Mouse (Mus musculus) kidney, adult 2 months (tissue): ENCODE data around the gene Pnma1.

Source experiments
- CTCF ChIP-seq: fragments of 200-500 bp; conservative IDR thresholded peaks from 2 replicates; pipeline ENCODE4 v1.5.1; 2011; ENCODE audit warnings: low read depth, mild to moderate bottlenecking, control low read depth, low read length, moderate library complexity, mixed read lengths; ENCODE audit not compliant: insufficient read depth, insufficient read length
- POLR2A ChIP-seq: fragments of 200-500 bp; IDR thresholded peaks from one replicate; pipeline ENCODE4 v1.6.1; 2011; ENCODE audit warnings: low read depth, low read length, control low read depth

DNA sequence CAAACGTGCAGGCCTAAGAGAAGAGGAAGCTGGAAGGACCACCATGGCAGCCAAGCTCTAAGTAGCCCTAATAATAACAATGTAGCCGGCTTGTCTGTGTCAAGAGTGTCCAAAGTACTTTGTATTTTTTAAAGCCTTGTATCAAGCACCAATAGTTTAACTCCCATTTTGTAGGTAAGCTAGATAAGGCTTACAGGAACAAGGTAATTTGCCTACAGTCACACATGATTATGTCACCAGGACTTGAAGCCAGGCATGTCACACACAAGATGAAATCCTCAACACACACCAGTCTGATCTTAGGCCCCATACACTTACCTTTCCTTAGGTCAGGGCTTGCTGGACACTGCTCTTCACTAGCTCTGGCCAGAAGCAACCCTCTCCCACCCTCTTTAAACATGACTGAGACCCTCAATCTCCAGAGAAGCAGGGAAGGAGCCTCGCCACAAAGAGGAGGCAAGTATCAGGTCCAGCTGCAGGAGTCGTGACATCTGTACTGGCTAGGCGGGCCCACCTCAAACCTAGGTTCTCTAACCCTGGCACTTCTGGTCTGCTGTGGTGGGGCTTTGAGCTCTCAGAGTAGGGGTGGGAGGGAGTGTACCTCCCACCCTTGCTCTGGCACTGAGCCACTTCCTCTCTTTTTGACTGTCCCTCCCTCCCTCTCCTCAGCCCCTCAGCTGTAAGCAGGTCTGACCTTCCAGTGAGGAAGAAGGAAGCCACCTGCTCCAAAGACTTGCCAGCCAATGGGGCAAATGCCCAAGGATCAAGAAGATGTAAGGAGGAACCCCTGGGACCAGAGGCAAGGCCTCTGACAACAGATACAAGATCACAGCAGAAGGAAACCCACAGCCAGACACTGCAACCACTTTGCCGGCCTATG lies 28.8 kb upstream of the Pnma1 start:
- TF ChIP-seq CTCF (no peak), POLR2A (no peak)
